Comparison of ENCODE assay signal across 20 mouse cellular contexts in the genomic region with DNA sequence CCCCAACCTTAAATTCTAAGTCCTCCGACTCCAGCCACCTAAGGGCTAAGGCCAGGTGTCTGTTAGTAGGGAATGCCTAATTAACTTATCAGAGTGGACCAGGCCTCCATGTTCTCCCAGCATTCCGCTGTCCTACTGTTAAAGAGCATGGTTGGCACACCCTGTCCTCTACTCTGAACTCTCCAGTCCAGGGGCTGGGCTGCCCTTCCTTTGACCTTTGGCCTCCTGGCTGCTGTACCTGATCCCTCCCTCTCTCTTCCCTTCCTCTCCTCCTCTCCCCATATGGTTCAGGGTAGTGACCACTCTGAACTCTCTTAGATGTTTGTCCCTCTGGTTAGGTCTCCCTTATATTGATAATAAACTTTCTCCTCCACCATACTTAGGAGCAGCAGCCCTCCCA. TPM values are rescaled to one million over a fixed set of nuclear protein-coding genes. Genes with fewer than 3 reads are reported as not detected.
DNase-seq lines count a peak whose midpoint lies in the region; ATAC-seq and TF ChIP-seq lines count a peak whose summit lies in the region.
"Had no signal": no experiment of that assay in that cellular context is flagged by ENCODE, and none has a peak within 500 bp of the region (broad histone marks: within the 10 kb centered on the region; RNA-seq: fewer than 3 reads in every experiment).

No protein-coding gene starts in this region.

- H3K4me2 ChIP-seq in forebrain, embryonic 12.5 days = no peak overlapping the region
- no peak overlapping the region for H3K4me2 ChIP-seq in liver, embryonic 11.5 days
- no peak overlapping the region for H3K4me2 ChIP-seq in stomach, postnatal 0 days (replicated peaks; ENCODE audit: low read depth)
- no peak overlapping the region for H3K4me2 ChIP-seq in midbrain, postnatal 0 days (ENCODE audit: low read depth, low read length, poor library complexity, severe bottlenecking)
- H3K4me2 ChIP-seq in forebrain, embryonic 13.5 days = no peak overlapping the region
- H3K4me2 ChIP-seq: hindbrain, embryonic 14.5 days; limb, embryonic 15.5 days; neural tube, embryonic 12.5 days had no signal

- no peak for TF ChIP-seq CTCF in stomach, postnatal 0 days (IDR thresholded peaks at IDR 0.05; ENCODE audit: low read depth)
- no peak for TF ChIP-seq CTCF in midbrain, postnatal 0 days (IDR thresholded peaks at IDR 0.05)

- H3K27me3 ChIP-seq in forebrain, embryonic 10.5 days (ENCODE audit: poor library complexity, severe bottlenecking) = no peaks in the 10 kb centered on the region
- H3K27me3 ChIP-seq in forebrain, embryonic 12.5 days = no peaks in the 10 kb centered on the region
- H3K27me3 ChIP-seq in liver, embryonic 11.5 days (replicated peaks; ENCODE audit: control insufficient read depth, insufficient read depth, low read length) = no peaks in the 10 kb centered on the region
- H3K27me3 ChIP-seq in stomach, postnatal 0 days (ENCODE audit: control insufficient read depth, insufficient read depth, low read length) = no peaks in the 10 kb centered on the region
- no peaks in the 10 kb centered on the region for H3K27me3 ChIP-seq in midbrain, postnatal 0 days (ENCODE audit: insufficient read depth, low read length)
- no peaks in the 10 kb centered on the region for H3K27me3 ChIP-seq in forebrain, embryonic 13.5 days
- H3K27me3 ChIP-seq: limb, embryonic 15.5 days; neural tube, embryonic 12.5 days had no signal

- H3K4me3 ChIP-seq in forebrain, embryonic 10.5 days = no peak overlapping the region
- no peak overlapping the region for H3K4me3 ChIP-seq in forebrain, embryonic 12.5 days (replicated peaks)
- H3K4me3 ChIP-seq in liver, embryonic 11.5 days (ENCODE audit: low read depth, low read length) = no peak overlapping the region
- H3K4me3 ChIP-seq in stomach, postnatal 0 days (ENCODE audit: low read depth, low read length) = no peak overlapping the region
- no peak overlapping the region for H3K4me3 ChIP-seq in midbrain, postnatal 0 days (ENCODE audit: low read depth, low read length)
- no peak overlapping the region for H3K4me3 ChIP-seq in forebrain, embryonic 13.5 days
- H3K4me3 ChIP-seq: layer of hippocampus, adult 2 months; limb, embryonic 15.5 days; neural tube, embryonic 12.5 days had no signal

- H3K9me3 ChIP-seq in forebrain, embryonic 10.5 days = 0 out of 2 replicates have a peak, but pooled peaks cover 5% of the 10 kb centered on the region
- H3K9me3 ChIP-seq in forebrain, embryonic 12.5 days = no peaks in the 10 kb centered on the region
- no peaks in the 10 kb centered on the region for H3K9me3 ChIP-seq in liver, embryonic 11.5 days (ENCODE audit: control insufficient read depth, low read length)
- H3K9me3 ChIP-seq in stomach, postnatal 0 days (ENCODE audit: control insufficient read depth, low read length) = no peaks in the 10 kb centered on the region
- no peaks in the 10 kb centered on the region for H3K9me3 ChIP-seq in midbrain, postnatal 0 days (ENCODE audit: low read length)
- no peaks in the 10 kb centered on the region for H3K9me3 ChIP-seq in forebrain, embryonic 13.5 days (replicated peaks)
- H3K9me3 ChIP-seq: limb, embryonic 15.5 days; neural tube, embryonic 12.5 days had no signal

- H3K9ac ChIP-seq in forebrain, embryonic 12.5 days = no peak overlapping the region
- H3K9ac ChIP-seq in liver, embryonic 11.5 days (ENCODE audit: low read depth, low read length) = no peak overlapping the region
- no peak overlapping the region for H3K9ac ChIP-seq in stomach, postnatal 0 days (ENCODE audit: low read length)
- H3K9ac ChIP-seq in midbrain, postnatal 0 days (replicated peaks; ENCODE audit: low read length, poor library complexity, severe bottlenecking) = no peak overlapping the region
- no peak overlapping the region for H3K9ac ChIP-seq in forebrain, embryonic 13.5 days
- H3K9ac ChIP-seq: hindbrain, embryonic 14.5 days; limb, embryonic 15.5 days; neural tube, embryonic 12.5 days had no signal

- no peak for DNase-seq in forebrain, embryonic 10.5 days (ENCODE audit: extremely low spot score, low spot score)
- DNase-seq in kidney, adult 8-10 months = peak; percentile 13 to 30
- DNase-seq in kidney, postnatal 4 days = no peak
- DNase-seq in liver, embryonic 11.5 days (ENCODE audit: low spot score) = no peak
- DNase-seq in stomach, postnatal 0 days (ENCODE audit: low spot score) = no peak
- no peak for DNase-seq in midbrain, postnatal 0 days (ENCODE audit: low spot score)
- DNase-seq: adrenal gland, adult 2 months; cerebellum, adult 18-20 months; midbrain, embryonic 14.5 days had no signal

- no peak for ATAC-seq in forebrain, embryonic 12.5 days (ENCODE audit: low FRiP score)
- ATAC-seq in liver, embryonic 11.5 days (replicated peaks; ENCODE audit: low FRiP score) = peak; percentile 56; the same call in 1 of the 2 replicates
- no peak for ATAC-seq in stomach, postnatal 0 days (ENCODE audit: low FRiP score, low TSS enrichment)
- ATAC-seq in midbrain, postnatal 0 days (ENCODE audit: low FRiP score) = no peak
- no peak for ATAC-seq in forebrain, embryonic 13.5 days

- H3K27ac ChIP-seq in forebrain, embryonic 10.5 days = 0 out of 2 replicates have a peak overlapping the region, but pooled peaks have one; percentile 44
- H3K27ac ChIP-seq in forebrain, embryonic 12.5 days = no peak overlapping the region
- no peak overlapping the region for H3K27ac ChIP-seq in liver, embryonic 11.5 days (ENCODE audit: low read depth, low read length)
- H3K27ac ChIP-seq in stomach, postnatal 0 days (replicated peaks) = 0 out of 2 replicates have a peak overlapping the region, but pooled peaks have one; percentile 30
- H3K27ac ChIP-seq in midbrain, postnatal 0 days (ENCODE audit: low read depth, low read length) = no peak overlapping the region
- H3K27ac ChIP-seq in forebrain, embryonic 13.5 days = no peak overlapping the region
- H3K27ac ChIP-seq: hindbrain, embryonic 14.5 days; macrophage had no signal

- H3K4me1 ChIP-seq in forebrain, embryonic 10.5 days = peaks cover 43% of the 10 kb centered on the region
- H3K4me1 ChIP-seq in forebrain, embryonic 12.5 days = peaks cover 27% of the 10 kb centered on the region
- peaks cover 27% of the 10 kb centered on the region for H3K4me1 ChIP-seq in liver, embryonic 11.5 days (replicated peaks; ENCODE audit: control insufficient read depth, insufficient read depth, low read length)
- H3K4me1 ChIP-seq in stomach, postnatal 0 days (replicated peaks; ENCODE audit: control insufficient read depth, insufficient read depth) = no peaks in the 10 kb centered on the region; the same call in 1 of the 2 replicates
- H3K4me1 ChIP-seq in midbrain, postnatal 0 days (ENCODE audit: insufficient read depth, low read length) = peaks cover 13% of the 10 kb centered on the region
- peaks cover 32% of the 10 kb centered on the region for H3K4me1 ChIP-seq in forebrain, embryonic 13.5 days

- no peak for TF ChIP-seq EP300 in stomach, postnatal 0 days (optimal IDR thresholded peaks at IDR 0.05)

- peaks cover 6% of the 10 kb centered on the region; the same call in 1 of the 2 replicates for H3K36me3 ChIP-seq in forebrain, embryonic 10.5 days (replicated peaks)
- H3K36me3 ChIP-seq in forebrain, embryonic 12.5 days (replicated peaks) = no peaks in the 10 kb centered on the region
- H3K36me3 ChIP-seq in liver, embryonic 11.5 days (ENCODE audit: control insufficient read depth, insufficient read depth, low read length) = 0 out of 2 replicates have a peak, but pooled peaks cover 2% of the 10 kb centered on the region
- H3K36me3 ChIP-seq in stomach, postnatal 0 days (ENCODE audit: control insufficient read depth, insufficient read depth, low read length) = no peaks in the 10 kb centered on the region
- H3K36me3 ChIP-seq in midbrain, postnatal 0 days (ENCODE audit: insufficient read depth, low read length) = peaks cover 5% of the 10 kb centered on the region; the same call in 1 of the 2 replicates
- H3K36me3 ChIP-seq in forebrain, embryonic 13.5 days (ENCODE audit: poor library complexity, severe bottlenecking) = 0 out of 2 replicates have a peak, but pooled peaks cover 8% of the 10 kb centered on the region
- H3K36me3 ChIP-seq: limb, embryonic 15.5 days; neural tube, embryonic 12.5 days had no signal

- 85% methylated on average over 2 of the region's 2 CpGs for WGBS in forebrain, embryonic 10.5 days
- 84% methylated on average over 2 of the region's 2 CpGs for WGBS in forebrain, embryonic 12.5 days
- 79% methylated on average over 2 of the region's 2 CpGs for WGBS in liver, embryonic 11.5 days
- 89% methylated on average over 2 of the region's 2 CpGs for WGBS in stomach, postnatal 0 days
- 93% methylated on average over 2 of the region's 2 CpGs for WGBS in midbrain, postnatal 0 days
- 96% methylated on average over 2 of the region's 2 CpGs for WGBS in forebrain, embryonic 13.5 days

RNA-seq across cellular contexts. Expression of gene R3hdm2, which starts 45.7 kb away (rescaled TPM):
- polyA plus RNA-seq in forebrain, embryonic 10.5 days (2016; fragmentation: Nextera tagmentation; extraction: Ambion mirVana) = 27.2 and 27.8 TPM in 2 replicates
- 37.5 and 40.3 TPM in 2 replicates for polyA plus RNA-seq in forebrain, embryonic 12.5 days (2016; fragmentation: Nextera tagmentation; extraction: Ambion mirVana)
- polyA plus RNA-seq in liver, embryonic 11.5 days (2014; fragmentation: Nextera tagmentation; extraction: Ambion mirVana) = 25.4 and 33.8 TPM in 2 replicates
- 14.3 and 17.6 TPM in 2 replicates for polyA plus RNA-seq in stomach, postnatal 0 days (2015; fragmentation: Nextera tagmentation; extraction: Ambion mirVana)
- 52.0 and 53.2 TPM in 2 replicates for total RNA-seq in midbrain, postnatal 0 days (2014; rRNA removed)
- 38.0 and 40.0 TPM in 2 replicates for polyA plus RNA-seq in midbrain, postnatal 0 days (2015; fragmentation: Nextera tagmentation; extraction: Ambion mirVana)
- polyA plus RNA-seq in forebrain, embryonic 13.5 days (2015; fragmentation: Nextera tagmentation; extraction: Ambion mirVana) = 35.7 and 39.3 TPM in 2 replicates

RNA-seq across cellular contexts. Expression of gene Inhbc, which starts 55.6 kb away (rescaled TPM):
- polyA plus RNA-seq in forebrain, embryonic 10.5 days (2016; fragmentation: Nextera tagmentation; extraction: Ambion mirVana) = not detected in 2 replicates
- polyA plus RNA-seq in forebrain, embryonic 12.5 days (2016; fragmentation: Nextera tagmentation; extraction: Ambion mirVana) = not detected in 2 replicates
- 1.1 and 1.4 TPM in 2 replicates for polyA plus RNA-seq in liver, embryonic 11.5 days (2014; fragmentation: Nextera tagmentation; extraction: Ambion mirVana)
- 0.15 TPM in 1 of 2 replicates, not detected in the other for polyA plus RNA-seq in stomach, postnatal 0 days (2015; fragmentation: Nextera tagmentation; extraction: Ambion mirVana)
- total RNA-seq in midbrain, postnatal 0 days (2014; rRNA removed) = not detected in 2 replicates
- not detected in 2 replicates for polyA plus RNA-seq in midbrain, postnatal 0 days (2015; fragmentation: Nextera tagmentation; extraction: Ambion mirVana)
- polyA plus RNA-seq in forebrain, embryonic 13.5 days (2015; fragmentation: Nextera tagmentation; extraction: Ambion mirVana) = not detected in 2 replicates
- total RNA-seq: layer of hippocampus, adult 2 months; left cerebral cortex, adult 8-10 months had no signal
- polyA plus RNA-seq: brain, embryonic 14.5 days; embryonic facial prominence, embryonic 11.5 days; hindbrain, embryonic 14.5 days; limb, embryonic 15.5 days; macrophage; midbrain, embryonic 14.5 days; neural tube, embryonic 12.5 days; urinary bladder, adult 2 months had no signal

Comparison
In these comparisons a context has a peak if more than half of its experiments do, and no peak if none do; other contexts are left out.
1. DNase-seq: peak in kidney, adult 8-10 months (2 of 2); none in forebrain, embryonic 10.5 days (single experiment), kidney, postnatal 4 days (0 of 2), liver, embryonic 11.5 days (single experiment), stomach, postnatal 0 days (single experiment) and midbrain, postnatal 0 days (single experiment).
2. H3K27ac ChIP-seq: peak in forebrain, embryonic 10.5 days (single experiment) and stomach, postnatal 0 days (single experiment); none in forebrain, embryonic 12.5 days (single experiment), liver, embryonic 11.5 days (single experiment), midbrain, postnatal 0 days (single experiment) and forebrain, embryonic 13.5 days (single experiment).